Mouse (Mus musculus) brown adipose tissue, adult 24 weeks (tissue): ENCODE measurements around the gene Spem1. TPM values are rescaled to one million over a fixed set of nuclear protein-coding genes. Genes with fewer than 3 reads are reported as not detected.
"Not testable (repeated sequence)": the region's sequence is repeated elsewhere in the genome, so short reads cannot be mapped to it uniquely, and the experiment has no call there.

Experiments
- H3K27ac ChIP-seq: fragments of 200-500 bp; replicated peaks from 2 replicates; pipeline ENCODE4 v1.5.1; 2012; ENCODE audit warnings: low read depth, mild to moderate bottlenecking, low read length
- H3K4me1 ChIP-seq: fragments of 200-500 bp; 2 replicates; pipeline ENCODE4 v1.6.1; 2012; ENCODE audit warnings: low read length, mixed read lengths; ENCODE audit not compliant: control insufficient read depth, insufficient read depth, insufficient read length
- H3K4me3 ChIP-seq: fragments of 200-500 bp; 2 replicates; pipeline ENCODE4 v1.5.1; 2012; ENCODE audit warnings: low read depth, mild to moderate bottlenecking, low read length, moderate library complexity; ENCODE audit not compliant: insufficient read depth
- polyA plus RNA-seq: library from polyadenylated mRNA; stranded (reverse); fragments of >200 nt; gene quantifications from 2 replicates; pipeline ENCODE4 v1.2.4, GENCODE M21; 2012; ENCODE audit not compliant: missing spikeins, insufficient read depth, insufficient read length

Spem1 gene
- not detected in 2 replicates for polyA plus RNA-seq

- H3K4me1 ChIP-seq: no peaks in the 10 kb centered on the region
- no peak within 1 kb of the TSS for H3K4me3 ChIP-seq
- no peak within 1 kb of the TSS for H3K27ac ChIP-seq
Observed at GRCm38 (mm10) chr11:69822080-69822479, at the start of gene Spem1. Gene Spem1 (minus strand): TSS chr11:69822180.

DNA sequence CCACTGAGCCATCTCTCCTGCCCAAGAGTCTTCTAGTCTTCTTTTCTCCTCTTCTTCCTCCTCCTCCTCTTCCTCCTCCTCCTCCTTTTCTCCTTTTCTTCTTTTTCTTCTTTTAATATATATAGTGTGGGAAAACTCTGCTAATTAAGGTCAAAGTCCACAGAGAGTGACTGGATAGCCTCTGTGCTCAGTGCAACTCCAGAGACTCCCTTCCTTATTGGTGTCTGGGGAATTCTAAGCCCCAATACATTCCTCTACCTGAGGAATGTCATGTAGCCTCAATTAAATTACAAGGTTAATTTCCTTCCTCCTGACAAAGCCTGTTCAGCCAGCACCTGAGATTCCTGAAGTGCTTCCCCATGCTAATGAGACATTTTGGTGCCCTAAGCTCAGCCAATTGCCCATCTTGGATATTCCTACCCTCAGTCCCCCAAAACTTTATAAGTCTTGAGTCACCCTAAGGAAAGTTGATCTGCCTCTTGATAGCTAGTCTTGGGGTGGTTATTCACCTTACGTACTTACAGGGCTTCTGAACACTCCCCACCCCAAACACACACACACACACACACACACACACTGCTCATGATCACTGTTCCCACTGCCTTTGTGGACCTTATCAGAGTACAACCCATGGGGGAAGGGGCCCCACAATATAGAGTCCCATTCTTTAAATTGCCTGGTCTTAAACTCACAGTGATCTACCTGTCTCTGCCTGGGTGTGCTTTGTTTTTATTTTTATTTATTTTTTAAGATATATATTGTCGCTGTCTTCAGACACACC is 48.5 kb upstream of the Spem1 start:
- H3K4me3 ChIP-seq: no peak overlapping the region
- 0 out of 2 replicates have a peak overlapping the region, but pooled peaks have one; percentile 47 for H3K27ac ChIP-seq
- peaks cover 9% of the 10 kb centered on the region; the same call in 1 of the 2 replicates for H3K4me1 ChIP-seq

- 0 out of 2 replicates have a peak overlapping the region, but pooled peaks have one; percentile 19 for H3K27ac ChIP-seq
- peaks cover 9% of the 10 kb centered on the region; the same call in 1 of the 2 replicates for H3K4me1 ChIP-seq
- no peak overlapping the region for H3K4me3 ChIP-seq
Observed at GRCm38 (mm10) chr11:69867335-69867734, 45.4 kb upstream of the Spem1 start.

DNA sequence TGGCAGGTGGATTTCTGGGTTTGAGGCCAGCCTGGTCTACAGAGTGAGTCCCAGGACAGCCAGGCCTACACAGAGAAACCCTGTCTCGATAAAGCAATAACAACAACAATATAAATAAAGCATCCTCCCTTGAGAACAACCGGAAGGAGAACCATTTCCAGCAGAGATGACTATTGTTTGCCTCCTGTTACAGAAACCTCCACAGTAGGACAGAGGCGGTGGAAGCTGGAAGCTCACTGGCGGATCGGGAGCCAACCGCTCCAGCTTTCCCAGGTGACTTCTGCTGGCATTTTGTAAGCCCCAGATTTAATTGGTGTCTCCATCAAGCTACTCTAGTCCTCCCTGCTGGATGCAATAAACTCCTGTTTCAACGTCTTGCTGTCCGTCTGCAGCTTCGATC is 43.6 kb upstream of the Spem1 start:
- Histone ChIP-seq H3K27ac (peak overlapping the region; percentile 59), H3K4me3 (peak overlapping the region; percentile 36; the same call in 1 of the 2 replicates), H3K4me1 (peaks cover 8% of the 10 kb centered on the region; the same call in 1 of the 2 replicates)

GRCm38 (mm10) chr11:69864138-69864860 is 42.3 kb upstream of the Spem1 start:
- no peak overlapping the region for H3K27ac ChIP-seq
- no peak overlapping the region for H3K4me3 ChIP-seq
- H3K4me1 ChIP-seq: peaks cover 8% of the 10 kb centered on the region; the same call in 1 of the 2 replicates

DNA sequence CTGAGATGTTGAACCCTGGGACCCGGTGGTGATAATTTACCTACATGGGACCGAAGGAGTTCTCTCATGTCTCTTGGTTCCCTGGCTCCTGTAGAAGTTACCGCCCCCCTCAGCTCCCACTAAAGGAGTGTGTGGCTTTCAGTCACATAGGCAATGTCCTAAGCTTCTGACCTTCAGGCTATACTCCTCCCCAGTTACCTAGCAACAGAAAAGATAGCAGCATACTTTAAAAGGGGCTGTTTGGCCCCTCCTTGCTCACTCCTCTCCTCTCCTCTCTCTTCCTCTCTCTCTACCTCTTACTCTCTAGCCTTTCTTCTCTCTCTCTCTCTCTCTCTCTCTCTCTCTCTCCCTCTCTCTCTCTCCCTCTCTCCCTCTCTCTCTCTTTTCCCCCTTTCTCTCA is 41.7 kb upstream of the Spem1 start:
- not testable (repeated sequence) for H3K4me1 ChIP-seq, H3K27ac ChIP-seq, H3K4me3 ChIP-seq

GRCm38 (mm10) chr11:69858113-69858998 is 36.4 kb upstream of the Spem1 start, which contains the start of gene Tnk1:
Gene Tnk1 (minus strand): TSS chr11:69858730.
- H3K4me1 ChIP-seq: peaks cover 5% of the 10 kb centered on the region
- H3K27ac ChIP-seq: no peak within 1 kb of the TSS
- H3K4me3 ChIP-seq: no peak within 1 kb of the TSS

- Histone ChIP-seq H3K27ac (no peak overlapping the region), H3K4me1 (peaks cover 5% of the 10 kb centered on the region), H3K4me3 (no peak overlapping the region)
Observed at GRCm38 (mm10) chr11:69855347-69855746, 33.4 kb upstream of the Spem1 start.

DNA sequence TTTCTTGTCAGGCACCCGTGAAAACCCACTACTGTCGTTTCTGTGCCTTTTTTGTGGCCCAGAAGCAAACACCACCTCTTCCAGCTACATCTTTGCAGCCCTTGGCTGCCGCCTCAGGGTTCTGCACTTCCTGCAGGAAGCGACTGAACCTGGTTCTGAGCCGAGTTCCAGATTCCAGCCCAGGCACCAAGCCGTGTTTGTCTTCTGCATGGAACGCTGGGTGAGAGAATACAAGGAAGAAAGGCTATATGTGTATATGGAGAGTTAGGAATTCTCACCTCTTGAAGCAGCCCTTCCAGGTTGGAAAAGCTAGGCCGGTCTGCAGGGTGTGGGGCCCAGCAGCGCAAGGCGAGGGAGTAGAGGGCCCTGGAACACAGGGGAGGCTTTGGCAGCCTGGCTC is 32.7 kb upstream of the Spem1 start:
- H3K4me3 ChIP-seq: no peak overlapping the region
- peaks cover 5% of the 10 kb centered on the region for H3K4me1 ChIP-seq
- H3K27ac ChIP-seq: peak overlapping the region; percentile 73

- no peak overlapping the region for H3K4me3 ChIP-seq
- H3K27ac ChIP-seq: no peak overlapping the region
- H3K4me1 ChIP-seq: peaks cover 5% of the 10 kb centered on the region
Observed at GRCm38 (mm10) chr11:69853994-69854393, 32.0 kb upstream of the Spem1 start.

GRCm38 (mm10) chr11:69850754-69851153 is 28.8 kb upstream of the Spem1 start:
- H3K27ac ChIP-seq: no peak overlapping the region

GRCm38 (mm10) chr11:69849884-69850283 is 27.9 kb upstream of the Spem1 start:
- peaks cover 13% of the 10 kb centered on the region for H3K4me1 ChIP-seq
- no peak overlapping the region for H3K4me3 ChIP-seq
- 0 out of 2 replicates have a peak overlapping the region, but pooled peaks have one; percentile 82 for H3K27ac ChIP-seq

More at GRCm38 (mm10) chr11:69850754-69851153, 28.8 kb upstream of the Spem1 start:
- peaks cover 10% of the 10 kb centered on the region for H3K4me1 ChIP-seq
- H3K4me3 ChIP-seq: no peak overlapping the region

DNA sequence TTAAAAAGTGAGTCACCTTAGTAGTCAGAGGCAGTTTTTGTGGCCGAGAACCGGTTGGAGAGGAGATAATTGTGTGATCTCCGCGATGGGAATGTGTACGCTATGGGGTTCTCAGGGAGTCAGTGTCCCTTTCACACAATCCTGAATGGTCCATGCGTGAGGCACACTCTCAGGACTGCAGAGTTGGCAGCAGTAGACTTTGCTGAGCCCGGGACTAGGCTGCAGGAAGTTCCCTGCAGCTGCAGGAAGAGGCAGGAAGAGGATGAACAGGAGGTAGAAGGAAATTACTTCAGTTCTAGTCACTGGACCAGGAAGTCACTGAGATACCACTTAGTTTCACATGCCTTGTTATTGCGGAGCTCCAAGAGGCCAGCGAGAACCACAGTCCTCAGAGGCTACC is 27.1 kb upstream of the Spem1 start:
- H3K4me3 ChIP-seq: 0 out of 2 replicates have a peak overlapping the region, but pooled peaks have one; percentile 4
- peaks cover 11% of the 10 kb centered on the region for H3K4me1 ChIP-seq
- H3K27ac ChIP-seq: peak overlapping the region; percentile 82

- H3K27ac ChIP-seq: no peak overlapping the region
- peaks cover 11% of the 10 kb centered on the region for H3K4me1 ChIP-seq
- peak overlapping the region; percentile 90 for H3K4me3 ChIP-seq
Observed at GRCm38 (mm10) chr11:69848021-69848420, 26.0 kb upstream of the Spem1 start.
